Mouse (Mus musculus) megakaryocyte, adult 5-6 weeks (primary cell): Measurements from ENCODE around the gene Usp10. TPM values are rescaled to one million over a fixed set of nuclear protein-coding genes. Genes with fewer than 3 reads are reported as not detected.

Experiments used
- total RNA-seq, 2 experiments: library from RNA; stranded (forward) in 1 of 2; stranded (reverse) in 1 of 2; fragments of 153-499, 151-499 nt in 1 of 2; fragments of 221-1000, 200-1000 nt in 1 of 2; gene quantifications; 2 replicates each; pipeline versions ENCODE4 v1.2.3 to v1.2.4; 2015 to 2017

The Usp10 gene
- total RNA-seq, 2 experiments from 2014 or later: 20.1 to 24.9 TPM

Other genes with a start within 250 kb of the Usp10 start
- gene Wfdc1, start 244.0 kb upstream of the Usp10 start, total RNA-seq (2015): not detected in 2 replicates
- gene Wfdc1, start 244.0 kb upstream of the Usp10 start, total RNA-seq (2017): not detected in 2 replicates
- gene Atp2c2, start 210.4 kb upstream of the Usp10 start, total RNA-seq (2015): not detected in 2 replicates
- gene Atp2c2, start 210.4 kb upstream of the Usp10 start, total RNA-seq (2017): not detected in 2 replicates
- gene Tldc1, start 131.9 kb upstream of the Usp10 start, total RNA-seq (2015): 2.2 and 2.6 TPM in 2 replicates
- gene Tldc1, start 131.9 kb upstream of the Usp10 start, total RNA-seq (2017): 2.9 and 4.3 TPM in 2 replicates
- gene Cotl1, start 69.8 kb upstream of the Usp10 start, total RNA-seq (2015): 526 and 619 TPM in 2 replicates
- 490 and 532 TPM in 2 replicates for gene Cotl1, start 69.8 kb upstream of the Usp10 start, total RNA-seq (2017)
- 2.7 and 5.5 TPM in 2 replicates for gene Klhl36, start 48.1 kb upstream of the Usp10 start, total RNA-seq (2015)
- gene Klhl36, start 48.1 kb upstream of the Usp10 start, total RNA-seq (2017): 8.5 and 9.2 TPM in 2 replicates
- gene Gm20388, start 481 bp downstream of the Usp10 start, total RNA-seq (2015): 7.6 and 12.8 TPM in 2 replicates
- gene Gm20388, start 481 bp downstream of the Usp10 start, total RNA-seq (2017): 10.6 and 15.5 TPM in 2 replicates
- gene Crispld2, start 82.1 kb downstream of the Usp10 start, total RNA-seq (2015): 6.4 and 8.8 TPM in 2 replicates
- 7.8 and 10.5 TPM in 2 replicates for gene Crispld2, start 82.1 kb downstream of the Usp10 start, total RNA-seq (2017)
- 21.1 and 23.0 TPM in 2 replicates for gene Zdhhc7, start 191.1 kb downstream of the Usp10 start, total RNA-seq (2015)
- gene Zdhhc7, start 191.1 kb downstream of the Usp10 start, total RNA-seq (2017): 31.8 and 33.3 TPM in 2 replicates
- gene 6430548M08Rik, start 203.8 kb downstream of the Usp10 start, total RNA-seq (2015): 61.4 and 76.5 TPM in 2 replicates
- gene 6430548M08Rik, start 203.8 kb downstream of the Usp10 start, total RNA-seq (2017): 70.0 and 87.2 TPM in 2 replicates